Mouse (Mus musculus): Measurements from ENCODE around the gene Fam43a. TPM values are rescaled to one million over a fixed set of nuclear protein-coding genes. Genes with fewer than 3 reads are reported as not detected.

Gene Fam43a
- total and polyA plus RNA-seq, 2 experiments from 2014 or later, result 14.4 to 28.8 TPM

GRCm38 (mm10) chr16:30602684-30603530 is 3.4 kb downstream of the Fam43a start:
- Histone ChIP-seq H3K4me3 (ENCODE audit: low read length) (no peak overlapping the region), H3K9ac (replicated peaks; ENCODE audit: low read length) (no peak overlapping the region), H3K4me2 (ENCODE audit: low read depth, low read length) (peak overlapping the region; percentile 93), H3K27me3 (ENCODE audit: insufficient read depth, low read length) (no peaks in the 10 kb centered on the region), H3K4me1 (ENCODE audit: insufficient read depth, low read length) (peaks cover 18% of the 10 kb centered on the region), H3K9me3 (ENCODE audit: low read length) (no peaks in the 10 kb centered on the region), H3K27ac (peak overlapping the region; percentile 9; the same call in 1 of the 2 replicates), H3K36me3 (ENCODE audit: insufficient read depth, low read length) (no peaks in the 10 kb centered on the region)
- 32% methylated on average over 18 of the region's 18 CpGs for WGBS
- DNase-seq (ENCODE audit: low spot score), result no peak
- no peak for ATAC-seq
- no peak for TF ChIP-seq CTCF (IDR thresholded peaks at IDR 0.05; ENCODE audit: low read depth)

GRCm38 (mm10) chr16:30603531-30603842 is 4.0 kb downstream of the Fam43a start:
- Histone ChIP-seq H3K9me3 (ENCODE audit: low read length) (no peaks in the 10 kb centered on the region), H3K4me3 (ENCODE audit: low read length) (no peak overlapping the region), H3K4me1 (ENCODE audit: insufficient read depth, low read length) (peaks cover 18% of the 10 kb centered on the region), H3K36me3 (ENCODE audit: insufficient read depth, low read length) (no peaks in the 10 kb centered on the region), H3K27me3 (ENCODE audit: insufficient read depth, low read length) (no peaks in the 10 kb centered on the region), H3K9ac (replicated peaks; ENCODE audit: low read length) (no peak overlapping the region), H3K27ac (peak overlapping the region; percentile 9; the same call in 1 of the 2 replicates), H3K4me2 (ENCODE audit: low read depth, low read length) (peak overlapping the region; percentile 93)
- no peak for ATAC-seq
- no peak for TF ChIP-seq CTCF (IDR thresholded peaks at IDR 0.05; ENCODE audit: low read depth)
- WGBS, result 51% methylated on average over 9 of the region's 9 CpGs
- no peak for DNase-seq (ENCODE audit: low spot score)

DNA sequence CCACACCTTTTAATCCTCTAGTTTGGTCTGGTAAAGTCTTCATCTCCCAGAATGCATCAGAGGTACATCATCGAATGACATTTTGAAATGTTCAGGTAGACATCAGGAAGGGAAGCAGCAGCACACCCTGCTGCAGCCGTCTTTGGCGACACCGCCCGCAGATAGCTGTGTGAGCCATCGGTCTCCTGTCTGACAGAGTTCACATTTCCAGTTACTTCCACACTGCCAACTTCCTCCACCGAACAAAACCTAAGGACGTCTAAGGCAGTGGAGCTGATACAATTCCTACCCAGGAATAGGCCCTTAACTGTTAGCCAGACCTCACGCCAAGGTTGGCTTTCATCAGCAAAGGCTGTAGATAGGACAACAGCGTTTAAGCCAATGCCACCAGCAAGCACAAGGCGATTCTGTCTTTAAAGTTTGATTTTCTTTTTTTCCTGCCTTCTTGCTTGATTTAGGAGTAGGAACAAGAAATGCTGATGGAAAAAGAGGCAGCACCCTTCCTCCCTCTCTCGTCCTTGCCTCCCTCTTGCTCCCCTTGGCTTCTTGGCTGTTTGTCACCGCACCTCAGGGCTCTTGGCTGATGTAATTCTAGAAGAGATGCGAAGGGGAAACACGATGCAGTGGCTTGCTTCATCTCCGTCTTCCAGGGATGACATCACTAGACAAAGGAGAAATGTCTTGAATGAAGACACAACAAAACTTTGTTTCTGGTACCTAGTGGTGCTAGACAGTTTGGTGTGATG is 4.7 kb downstream of the Fam43a start:
- no peak overlapping the region for H3K4me3 ChIP-seq (ENCODE audit: low read length)
- H3K4me1 ChIP-seq (ENCODE audit: insufficient read depth, low read length), result peaks cover 18% of the 10 kb centered on the region
- no peaks in the 10 kb centered on the region for H3K36me3 ChIP-seq (ENCODE audit: insufficient read depth, low read length)
- H3K4me2 ChIP-seq (ENCODE audit: low read depth, low read length), result no peak overlapping the region
- no peaks in the 10 kb centered on the region for H3K9me3 ChIP-seq (ENCODE audit: low read length)
- H3K9ac ChIP-seq (replicated peaks; ENCODE audit: low read length), result no peak overlapping the region
- 70% methylated on average over 16 of the region's 16 CpGs for WGBS
- no peak for TF ChIP-seq CTCF (IDR thresholded peaks at IDR 0.05; ENCODE audit: low read depth)
- DNase-seq (ENCODE audit: low spot score) (no peak), ATAC-seq (no peak)
- H3K27ac ChIP-seq, result no peak overlapping the region
- no peaks in the 10 kb centered on the region for H3K27me3 ChIP-seq (ENCODE audit: insufficient read depth, low read length)

DNA sequence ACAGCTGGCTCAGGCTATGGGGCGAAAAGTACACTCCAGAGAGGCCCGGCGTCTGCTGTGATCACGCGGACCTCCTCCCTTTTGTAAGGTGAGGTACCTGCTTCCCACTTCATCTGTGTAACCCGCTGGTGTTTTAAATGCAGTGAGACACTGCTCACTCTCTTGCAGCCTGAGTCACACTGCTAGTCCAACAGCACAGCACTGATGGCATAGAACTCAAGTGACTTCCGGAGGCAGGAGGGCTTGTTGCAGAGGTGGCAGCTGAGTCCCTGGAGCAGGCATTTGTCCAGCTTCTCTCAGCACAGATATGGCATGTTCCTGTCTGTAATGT is 5.2 kb downstream of the Fam43a start:
- TF ChIP-seq CTCF (IDR thresholded peaks at IDR 0.05; ENCODE audit: low read depth), result no peak
- ATAC-seq, result no peak
- no peak overlapping the region for H3K27ac ChIP-seq
- no peak overlapping the region for H3K4me3 ChIP-seq (ENCODE audit: low read length)
- no peaks in the 10 kb centered on the region for H3K9me3 ChIP-seq (ENCODE audit: low read length)
- peaks cover 18% of the 10 kb centered on the region for H3K4me1 ChIP-seq (ENCODE audit: insufficient read depth, low read length)
- H3K4me2 ChIP-seq (ENCODE audit: low read depth, low read length), result no peak overlapping the region
- H3K9ac ChIP-seq (replicated peaks; ENCODE audit: low read length), result no peak overlapping the region
- no peaks in the 10 kb centered on the region for H3K36me3 ChIP-seq (ENCODE audit: insufficient read depth, low read length)
- H3K27me3 ChIP-seq (ENCODE audit: insufficient read depth, low read length), result no peaks in the 10 kb centered on the region
- 75% methylated on average over 7 of the region's 7 CpGs for WGBS
- DNase-seq (ENCODE audit: low spot score), result no peak

GRCm38 (mm10) chr16:30605528-30605927 is 6.0 kb downstream of the Fam43a start:
- DNase-seq (ENCODE audit: low spot score), result no peak
- no peak overlapping the region for H3K4me3 ChIP-seq (ENCODE audit: low read length)
- H3K27ac ChIP-seq, result no peak overlapping the region
- no peaks in the 10 kb centered on the region for H3K36me3 ChIP-seq (ENCODE audit: insufficient read depth, low read length)
- H3K27me3 ChIP-seq (ENCODE audit: insufficient read depth, low read length), result no peaks in the 10 kb centered on the region
- no peak overlapping the region for H3K9ac ChIP-seq (replicated peaks; ENCODE audit: low read length)
- WGBS, result 52% methylated on average over 6 of the region's 6 CpGs
- H3K9me3 ChIP-seq (ENCODE audit: low read length), result no peaks in the 10 kb centered on the region
- no peak for TF ChIP-seq CTCF (IDR thresholded peaks at IDR 0.05; ENCODE audit: low read depth)
- no peak for ATAC-seq
- peaks cover 17% of the 10 kb centered on the region for H3K4me1 ChIP-seq (ENCODE audit: insufficient read depth, low read length)
- H3K4me2 ChIP-seq (ENCODE audit: low read depth, low read length), result no peak overlapping the region

GRCm38 (mm10) chr16:30607868-30608267 is 8.3 kb downstream of the Fam43a start:
- no peak overlapping the region for H3K27ac ChIP-seq
- no peak overlapping the region for H3K4me3 ChIP-seq (ENCODE audit: low read length)
- H3K4me2 ChIP-seq (ENCODE audit: low read depth, low read length), result no peak overlapping the region
- H3K9me3 ChIP-seq (ENCODE audit: low read length), result no peaks in the 10 kb centered on the region
- H3K9ac ChIP-seq (replicated peaks; ENCODE audit: low read length), result no peak overlapping the region
- no peak for ATAC-seq
- 87% methylated on average over 3 of the region's 3 CpGs for WGBS
- H3K4me1 ChIP-seq (ENCODE audit: insufficient read depth, low read length), result no peaks in the 10 kb centered on the region; the same call in 1 of the 2 replicates
- no peaks in the 10 kb centered on the region for H3K27me3 ChIP-seq (ENCODE audit: insufficient read depth, low read length)
- DNase-seq (ENCODE audit: low spot score), result no peak
- no peak for TF ChIP-seq CTCF (IDR thresholded peaks at IDR 0.05; ENCODE audit: low read depth)
- H3K36me3 ChIP-seq (ENCODE audit: insufficient read depth, low read length), result no peaks in the 10 kb centered on the region

- H3K4me3 ChIP-seq (ENCODE audit: low read length), result no peak overlapping the region
- H3K9me3 ChIP-seq (ENCODE audit: low read length), result no peaks in the 10 kb centered on the region
- no peak for ATAC-seq
- H3K9ac ChIP-seq (replicated peaks; ENCODE audit: low read length), result no peak overlapping the region
- no peaks in the 10 kb centered on the region for H3K36me3 ChIP-seq (ENCODE audit: insufficient read depth, low read length)
- no peaks in the 10 kb centered on the region for H3K27me3 ChIP-seq (ENCODE audit: insufficient read depth, low read length)
- TF ChIP-seq CTCF (IDR thresholded peaks at IDR 0.05; ENCODE audit: low read depth), result no peak
- no peaks in the 10 kb centered on the region for H3K4me1 ChIP-seq (ENCODE audit: insufficient read depth, low read length)
- WGBS, result 72% methylated on average over 5 of the region's 5 CpGs
- no peak for DNase-seq (ENCODE audit: low spot score)
- H3K27ac ChIP-seq, result no peak overlapping the region
- no peak overlapping the region for H3K4me2 ChIP-seq (ENCODE audit: low read depth, low read length)
Measured at GRCm38 (mm10) chr16:30611331-30611730, 11.8 kb downstream of the Fam43a start.
